Mouse (Mus musculus): ENCODE measurements around the gene Arhgdig. TPM values are rescaled to one million over a fixed set of nuclear protein-coding genes. Genes with fewer than 3 reads are reported as not detected.

Gene Arhgdig
- polyA plus RNA-seq (2014; fragmentation: Nextera tagmentation; extraction: Ambion mirVana), result 21.4 and 29.0 TPM in 2 replicates

GRCm38 (mm10) chr17:26207686-26208085, at the start of gene Arhgdig:
Gene Arhgdig, minus strand, starts transcription at chr17:26207786.
- H3K9ac ChIP-seq (ENCODE audit: low read length), result no peak within 1 kb of the TSS
- peaks cover 19% of the 10 kb centered on the region for H3K27me3 ChIP-seq (replicated peaks; ENCODE audit: control insufficient read depth, insufficient read depth, low read length)
- H3K4me2 ChIP-seq (ENCODE audit: low read length), result no peak within 1 kb of the TSS
- 87% methylated on average over 12 of the region's 12 CpGs for WGBS
- H3K9me3 ChIP-seq (ENCODE audit: control insufficient read depth, low read length), result no peaks in the 10 kb centered on the region
- H3K36me3 ChIP-seq (ENCODE audit: control insufficient read depth, insufficient read depth, low read length), result no peaks in the 10 kb centered on the region
- ATAC-seq (replicated peaks; ENCODE audit: low FRiP score, low TSS enrichment, low read depth) (no peak), DNase-seq (ENCODE audit: low spot score) (no peak)
- no peak within 1 kb of the TSS for H3K4me3 ChIP-seq (ENCODE audit: low read depth, low read length)
- H3K4me1 ChIP-seq (replicated peaks; ENCODE audit: control insufficient read depth, insufficient read depth, low read length), result no peaks in the 10 kb centered on the region
- no peak within 1 kb of the TSS for H3K27ac ChIP-seq (ENCODE audit: low read depth)

DNA sequence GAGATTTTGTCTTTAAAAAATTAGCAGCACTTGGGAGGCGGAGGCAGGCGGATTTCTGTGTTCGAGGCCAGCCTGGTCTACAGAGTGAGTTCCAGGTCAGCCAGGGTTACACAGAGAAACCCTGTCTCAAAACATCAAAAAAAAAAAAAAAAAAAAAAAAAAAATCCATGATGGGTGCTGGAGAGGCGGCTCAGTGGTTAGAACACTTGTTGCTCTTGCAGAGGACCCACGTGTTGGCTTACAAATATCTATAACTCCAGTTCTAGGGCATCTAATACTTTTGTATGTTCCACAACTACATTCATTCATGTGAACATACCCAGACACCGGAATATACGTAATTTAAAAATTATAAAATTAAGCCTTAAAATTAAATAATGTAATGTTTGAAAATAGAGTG, 47.7 kb upstream of the Arhgdig start:
- no peak for DNase-seq (ENCODE audit: low spot score)
- no peak overlapping the region for H3K4me3 ChIP-seq (ENCODE audit: low read depth, low read length)
- WGBS, result 95% methylated on average over 7 of the region's 7 CpGs
- no peak for ATAC-seq (replicated peaks; ENCODE audit: low FRiP score, low TSS enrichment, low read depth)
- peaks cover 60% of the 10 kb centered on the region for H3K36me3 ChIP-seq (ENCODE audit: control insufficient read depth, insufficient read depth, low read length)
- H3K27ac ChIP-seq (ENCODE audit: low read depth), result no peak overlapping the region
- H3K4me2 ChIP-seq (ENCODE audit: low read length), result no peak overlapping the region
- no peak overlapping the region for H3K9ac ChIP-seq (ENCODE audit: low read length)
- H3K9me3 ChIP-seq (ENCODE audit: control insufficient read depth, low read length), result no peaks in the 10 kb centered on the region
- H3K4me1 ChIP-seq (replicated peaks; ENCODE audit: control insufficient read depth, insufficient read depth, low read length), result peaks cover 13% of the 10 kb centered on the region
- no peaks in the 10 kb centered on the region for H3K27me3 ChIP-seq (replicated peaks; ENCODE audit: control insufficient read depth, insufficient read depth, low read length)

GRCm38 (mm10) chr17:26253399-26253798, 45.8 kb upstream of the Arhgdig start:
- H3K4me1 ChIP-seq (replicated peaks; ENCODE audit: control insufficient read depth, insufficient read depth, low read length), result peaks cover 13% of the 10 kb centered on the region
- no peaks in the 10 kb centered on the region for H3K9me3 ChIP-seq (ENCODE audit: control insufficient read depth, low read length)
- under 1% methylated on average over 23 of the region's 24 CpGs for WGBS
- DNase-seq (ENCODE audit: low spot score) (no peak), ATAC-seq (replicated peaks; ENCODE audit: low FRiP score, low TSS enrichment, low read depth) (peak; percentile 30; the same call in 1 of the 2 replicates)
- peak overlapping the region; percentile 97 for H3K9ac ChIP-seq (ENCODE audit: low read length)
- H3K36me3 ChIP-seq (ENCODE audit: control insufficient read depth, insufficient read depth, low read length), result peaks cover 41% of the 10 kb centered on the region
- peak overlapping the region; percentile 90 for H3K4me2 ChIP-seq (ENCODE audit: low read length)
- no peaks in the 10 kb centered on the region for H3K27me3 ChIP-seq (replicated peaks; ENCODE audit: control insufficient read depth, insufficient read depth, low read length)
- H3K4me3 ChIP-seq (ENCODE audit: low read depth, low read length), result peak overlapping the region; percentile 91
- peak overlapping the region; percentile 99 for H3K27ac ChIP-seq (ENCODE audit: low read depth)

DNA sequence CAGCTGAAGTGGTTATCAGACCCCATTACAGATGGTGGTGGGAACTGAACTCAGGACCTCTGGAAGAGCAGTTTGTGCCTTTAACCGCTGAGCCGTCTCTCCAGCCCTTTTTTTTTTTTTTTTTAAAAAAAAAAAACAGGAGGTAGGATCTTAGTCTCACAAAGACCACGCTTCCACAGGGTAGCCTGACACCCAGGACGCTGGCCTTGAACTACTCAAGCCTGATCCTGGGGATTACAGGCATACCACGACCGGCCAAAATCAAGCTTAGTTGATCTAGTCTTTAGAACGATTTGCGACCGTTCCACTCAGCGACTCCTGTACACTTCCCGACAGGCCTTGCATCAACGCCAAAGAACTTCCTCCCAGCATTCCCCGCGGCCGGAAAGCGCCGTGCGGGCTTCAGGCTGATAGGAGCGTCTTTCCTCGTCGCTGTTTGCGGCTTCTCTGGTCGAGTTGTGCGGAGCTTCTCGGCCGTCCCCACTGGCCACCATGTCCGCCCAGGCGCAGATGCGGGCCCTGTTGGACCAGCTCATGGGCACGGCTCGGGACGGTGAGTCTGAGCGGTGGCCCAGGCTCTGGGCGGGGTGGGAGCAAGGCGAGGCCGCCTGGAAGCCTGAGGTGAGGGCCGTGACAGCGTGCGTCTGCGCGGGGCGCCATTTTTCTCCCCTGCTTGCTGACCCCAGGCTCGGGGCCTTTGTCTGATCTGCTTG, 45.1 kb upstream of the Arhgdig start, which contains the start of gene Luc7l:
Gene Luc7l, plus strand, starts transcription at position 358 of the 713 bp plus-strand sequence.
- peaks cover 13% of the 10 kb centered on the region for H3K4me1 ChIP-seq (replicated peaks; ENCODE audit: control insufficient read depth, insufficient read depth, low read length)
- H3K4me3 ChIP-seq (ENCODE audit: low read depth, low read length), result peak within 1 kb of the TSS; percentile 91
- H3K9me3 ChIP-seq (ENCODE audit: control insufficient read depth, low read length), result no peaks in the 10 kb centered on the region
- DNase-seq (ENCODE audit: low spot score) (peak; percentile 98), ATAC-seq (replicated peaks; ENCODE audit: low FRiP score, low TSS enrichment, low read depth) (peak; percentile 95)
- no peaks in the 10 kb centered on the region for H3K27me3 ChIP-seq (replicated peaks; ENCODE audit: control insufficient read depth, insufficient read depth, low read length)
- H3K36me3 ChIP-seq (ENCODE audit: control insufficient read depth, insufficient read depth, low read length), result peaks cover 34% of the 10 kb centered on the region
- peak within 1 kb of the TSS; percentile 97 for H3K9ac ChIP-seq (ENCODE audit: low read length)
- under 1% methylated on average over 43 of the region's 43 CpGs for WGBS
- peak within 1 kb of the TSS; percentile 90 for H3K4me2 ChIP-seq (ENCODE audit: low read length)
- H3K27ac ChIP-seq (ENCODE audit: low read depth), result peak within 1 kb of the TSS; percentile 99

DNA sequence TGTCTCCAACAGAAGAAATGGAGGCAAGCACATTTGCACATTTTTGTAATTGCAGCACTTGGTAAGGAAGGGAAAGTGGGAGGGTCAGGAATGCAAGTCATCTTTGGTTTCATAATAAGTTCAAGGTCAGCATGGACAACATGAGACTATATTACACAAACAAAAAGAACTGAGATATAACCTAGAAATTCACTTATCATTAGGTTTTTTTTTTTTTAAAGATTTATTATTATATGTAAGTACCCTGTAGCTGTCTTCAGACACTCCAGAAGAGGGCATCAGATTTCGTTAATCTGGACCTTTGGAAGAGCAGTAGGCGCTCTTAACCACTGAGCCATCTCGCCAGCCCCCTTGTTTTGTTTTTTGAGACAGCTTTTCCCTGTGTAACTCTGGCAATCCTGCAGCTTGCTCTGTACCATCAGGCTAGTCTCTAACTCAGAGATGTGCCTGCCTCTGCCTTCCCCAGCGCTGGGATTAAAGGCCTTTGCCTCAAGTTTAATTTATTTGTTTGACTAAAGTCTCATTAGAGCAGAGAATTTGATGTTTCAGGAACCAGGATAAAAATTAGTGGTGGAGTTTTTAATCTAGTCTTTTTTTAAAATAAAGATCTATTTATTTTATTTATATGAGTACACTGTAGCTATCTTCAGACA, 44.4 kb upstream of the Arhgdig start:
- ATAC-seq (replicated peaks; ENCODE audit: low FRiP score, low TSS enrichment, low read depth), result no peak
- H3K4me3 ChIP-seq (ENCODE audit: low read depth, low read length), result peak overlapping the region; percentile 91
- H3K36me3 ChIP-seq (ENCODE audit: control insufficient read depth, insufficient read depth, low read length), result peaks cover 27% of the 10 kb centered on the region
- H3K27ac ChIP-seq (ENCODE audit: low read depth), result peak overlapping the region; percentile 99
- no peak for DNase-seq (ENCODE audit: low spot score)
- H3K9ac ChIP-seq (ENCODE audit: low read length), result peak overlapping the region; percentile 97; the same call in 1 of the 2 replicates
- no peaks in the 10 kb centered on the region for H3K9me3 ChIP-seq (ENCODE audit: control insufficient read depth, low read length)
- peak overlapping the region; percentile 90 for H3K4me2 ChIP-seq (ENCODE audit: low read length)
- H3K4me1 ChIP-seq (replicated peaks; ENCODE audit: control insufficient read depth, insufficient read depth, low read length), result peaks cover 13% of the 10 kb centered on the region
- 57% methylated on average over 4 of the region's 4 CpGs for WGBS
- no peaks in the 10 kb centered on the region for H3K27me3 ChIP-seq (replicated peaks; ENCODE audit: control insufficient read depth, insufficient read depth, low read length)

DNA sequence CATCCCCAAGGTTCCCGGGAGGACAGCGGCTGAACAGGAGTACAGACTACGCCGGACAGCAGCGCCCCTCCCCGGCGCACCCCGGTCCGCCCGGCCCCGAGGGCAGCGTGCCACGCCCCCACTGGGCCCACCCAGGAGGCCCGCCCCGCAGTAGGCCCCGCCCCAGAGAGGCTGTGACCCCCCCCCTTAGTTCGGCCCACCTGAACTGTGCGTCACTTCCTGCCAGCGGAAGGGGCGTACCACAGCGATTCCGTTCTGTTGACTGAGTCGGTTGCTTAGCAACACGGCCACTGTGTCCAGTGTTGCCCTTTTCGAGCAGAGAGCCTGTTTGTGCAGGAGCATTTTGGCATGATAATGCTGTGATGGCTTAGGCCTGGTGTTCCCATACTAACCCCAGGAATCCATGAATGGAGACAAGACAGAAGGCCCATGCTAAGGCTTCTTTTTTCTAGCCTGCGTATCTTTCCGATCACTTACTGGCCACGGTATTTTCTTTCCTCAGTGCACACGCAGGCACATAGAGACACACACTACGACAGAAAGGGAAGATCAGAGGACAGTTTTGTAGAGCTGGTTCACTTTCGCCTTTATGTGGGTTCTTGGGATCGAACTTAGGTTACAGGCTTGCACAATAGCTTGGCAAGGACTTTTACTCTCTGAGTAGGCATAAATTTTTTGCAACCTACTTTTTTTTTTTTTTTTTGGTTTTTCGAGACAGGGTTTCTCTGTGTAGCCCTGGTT, 36.7 kb upstream of the Arhgdig start, which contains the start of gene Fam234a:
Gene Fam234a, minus strand, starts transcription at position 142 of the 741 bp plus-strand sequence.
- Histone ChIP-seq H3K27me3 (replicated peaks; ENCODE audit: control insufficient read depth, insufficient read depth, low read length) (no peaks in the 10 kb centered on the region), H3K4me1 (replicated peaks; ENCODE audit: control insufficient read depth, insufficient read depth, low read length) (peaks cover 8% of the 10 kb centered on the region; the same call in 1 of the 2 replicates), H3K4me2 (ENCODE audit: low read length) (peak within 1 kb of the TSS; percentile 72), H3K9ac (ENCODE audit: low read length) (peak within 1 kb of the TSS; percentile 60), H3K27ac (ENCODE audit: low read depth) (peak within 1 kb of the TSS; percentile 89), H3K36me3 (ENCODE audit: control insufficient read depth, insufficient read depth, low read length) (no peaks in the 10 kb centered on the region), H3K9me3 (ENCODE audit: control insufficient read depth, low read length) (no peaks in the 10 kb centered on the region), H3K4me3 (ENCODE audit: low read depth, low read length) (peak within 1 kb of the TSS; percentile 66)
- peak; percentile 96 for ATAC-seq (replicated peaks; ENCODE audit: low FRiP score, low TSS enrichment, low read depth)
- DNase-seq (ENCODE audit: low spot score), result peak; percentile 97
- 8% methylated on average over 33 of the region's 33 CpGs for WGBS

DNA sequence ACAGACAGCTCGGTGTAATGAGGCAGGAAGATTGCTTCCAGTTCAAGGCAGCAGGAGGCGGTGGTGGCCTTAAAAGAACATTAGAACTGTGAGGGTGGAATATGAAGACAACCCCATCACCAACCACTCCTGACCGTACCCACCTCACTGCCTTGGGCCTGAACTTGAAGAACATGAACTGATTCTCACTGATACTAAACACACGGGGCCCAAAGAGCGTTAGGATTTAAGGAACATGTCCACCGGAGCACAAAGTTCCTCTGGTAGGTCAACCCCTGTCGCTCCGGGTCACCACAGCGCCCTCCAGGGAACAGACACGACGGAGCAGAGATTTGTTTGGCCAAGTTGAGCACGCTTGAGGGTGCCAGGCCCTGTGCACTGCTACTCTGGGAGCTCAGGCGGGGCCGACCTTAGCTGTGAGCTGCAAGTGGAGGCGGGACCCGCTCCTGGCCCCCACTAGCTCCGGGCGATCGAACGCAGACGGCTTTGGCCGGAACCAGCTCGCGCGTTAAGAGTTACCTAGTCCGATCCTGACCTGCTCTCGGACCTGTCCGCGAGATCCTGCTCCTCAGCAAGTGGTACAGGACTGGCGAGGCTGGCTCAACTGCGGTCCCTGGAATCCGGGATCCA, 36.0 kb upstream of the Arhgdig start:
- no peaks in the 10 kb centered on the region for H3K9me3 ChIP-seq (ENCODE audit: control insufficient read depth, low read length)
- no peaks in the 10 kb centered on the region for H3K36me3 ChIP-seq (ENCODE audit: control insufficient read depth, insufficient read depth, low read length)
- H3K4me2 ChIP-seq (ENCODE audit: low read length), result peak overlapping the region; percentile 72
- DNase-seq (ENCODE audit: low spot score) (no peak), ATAC-seq (replicated peaks; ENCODE audit: low FRiP score, low TSS enrichment, low read depth) (peak; percentile 84)
- no peaks in the 10 kb centered on the region for H3K27me3 ChIP-seq (replicated peaks; ENCODE audit: control insufficient read depth, insufficient read depth, low read length)
- peak overlapping the region; percentile 66 for H3K4me3 ChIP-seq (ENCODE audit: low read depth, low read length)
- peak overlapping the region; percentile 66 for H3K27ac ChIP-seq (ENCODE audit: low read depth)
- peaks cover 8% of the 10 kb centered on the region; the same call in 1 of the 2 replicates for H3K4me1 ChIP-seq (replicated peaks; ENCODE audit: control insufficient read depth, insufficient read depth, low read length)
- 1% methylated on average over 32 of the region's 32 CpGs for WGBS
- H3K9ac ChIP-seq (ENCODE audit: low read length), result peak overlapping the region; percentile 60

- Histone ChIP-seq H3K4me3 (ENCODE audit: low read depth, low read length) (no peak overlapping the region), H3K9ac (ENCODE audit: low read length) (no peak overlapping the region), H3K36me3 (ENCODE audit: control insufficient read depth, insufficient read depth, low read length) (no peaks in the 10 kb centered on the region), H3K4me2 (ENCODE audit: low read length) (no peak overlapping the region), H3K9me3 (ENCODE audit: control insufficient read depth, low read length) (no peaks in the 10 kb centered on the region), H3K4me1 (replicated peaks; ENCODE audit: control insufficient read depth, insufficient read depth, low read length) (peaks cover 14% of the 10 kb centered on the region; the same call in 1 of the 2 replicates), H3K27ac (ENCODE audit: low read depth) (no peak overlapping the region), H3K27me3 (replicated peaks; ENCODE audit: control insufficient read depth, insufficient read depth, low read length) (no peaks in the 10 kb centered on the region)
- ATAC-seq (replicated peaks; ENCODE audit: low FRiP score, low TSS enrichment, low read depth) (no peak), DNase-seq (ENCODE audit: low spot score) (no peak)
- 69% methylated on average over 6 of the region's 6 CpGs for WGBS
These were observed 33.4 kb upstream of the Arhgdig start for GRCm38 (mm10) chr17:26240990-26241389.
